Mouse (Mus musculus): Measurements from ENCODE around the gene Tef. TPM values are rescaled to one million over a fixed set of nuclear protein-coding genes. Genes with fewer than 3 reads are reported as not detected.

Tef gene
- total RNA-seq (2021) = 100 to 1,000 TPM in 1 of 2 experiments, 10 to 100 TPM in 1; 61.4 to 101 TPM
- long read RNA-seq, experiment 1, full-length matches to known transcripts = 18 of 58 reads
- long read RNA-seq, experiment 1, partial matches to known transcripts = 38 of 58 reads
- long read RNA-seq, experiment 1, other reads (novel, unspliced or antisense) = 2 of 58 reads
- long read RNA-seq, experiment 2, full-length matches to known transcripts = 19 of 29 reads
- long read RNA-seq, experiment 2, partial matches to known transcripts = 9 of 29 reads
- long read RNA-seq, experiment 2, other reads (novel, unspliced or antisense) = 1 of 29 reads

- DNase-seq = peak; percentile 100
Observed at GRCm38 (mm10) chr15:81802001-81802890, at the start of gene Tef. Gene Tef, plus strand, starts transcription at chr15:81802421.

- DNase-seq = no peak
Observed at GRCm38 (mm10) chr15:81753669-81754068, 48.6 kb upstream of the Tef start.

- DNase-seq = peak; percentile 67 to 82
Observed at GRCm38 (mm10) chr15:81758701-81759100, 43.5 kb upstream of the Tef start.

- DNase-seq = no peak
Observed at GRCm38 (mm10) chr15:81759542-81759941, 42.7 kb upstream of the Tef start.

GRCm38 (mm10) chr15:81760361-81761079, 41.7 kb upstream of the Tef start:
- DNase-seq = no peak

GRCm38 (mm10) chr15:81761381-81761780, 40.8 kb upstream of the Tef start:
- no peak for DNase-seq

GRCm38 (mm10) chr15:81761959-81762358, 40.3 kb upstream of the Tef start:
- no peak for DNase-seq

GRCm38 (mm10) chr15:81764573-81764972, 37.6 kb upstream of the Tef start:
- DNase-seq = no peak

GRCm38 (mm10) chr15:81765651-81766050, 36.6 kb upstream of the Tef start:
- DNase-seq = no peak

GRCm38 (mm10) chr15:81766439-81766838, 35.8 kb upstream of the Tef start:
- DNase-seq = peak; percentile 71 to 74

- peak in 1 of 2 experiments; percentile 33 for DNase-seq
Observed at GRCm38 (mm10) chr15:81769037-81769436, 33.2 kb upstream of the Tef start.

GRCm38 (mm10) chr15:81772431-81773120, 29.6 kb upstream of the Tef start:
- DNase-seq = no peak

- DNase-seq = peak; percentile 76 to 84
Observed at GRCm38 (mm10) chr15:81774505-81775171, 27.6 kb upstream of the Tef start.

- no peak for DNase-seq
Observed at GRCm38 (mm10) chr15:81776631-81777422, 25.4 kb upstream of the Tef start.

- DNase-seq = no peak
Observed at GRCm38 (mm10) chr15:81781816-81782215, 20.4 kb upstream of the Tef start.

GRCm38 (mm10) chr15:81784762-81785161, 17.5 kb upstream of the Tef start:
- no peak for DNase-seq

- no peak for DNase-seq
Observed at GRCm38 (mm10) chr15:81785701-81786100, 16.5 kb upstream of the Tef start.

GRCm38 (mm10) chr15:81787525-81787924, 14.7 kb upstream of the Tef start:
- no peak for DNase-seq

- no peak for DNase-seq
Observed at GRCm38 (mm10) chr15:81792444-81792843, 9.8 kb upstream of the Tef start.

GRCm38 (mm10) chr15:81796228-81796627, 6.0 kb upstream of the Tef start:
- DNase-seq = peak in 1 of 2 experiments; percentile 32

All from adrenal gland, postnatal 36 days (tissue).